Mouse (Mus musculus) heart, embryonic 16.5 days (tissue): ENCODE results near the gene Dab1. TPM values are rescaled to one million over a fixed set of nuclear protein-coding genes. Genes with fewer than 3 reads are reported as not detected.

Source experiments
- ATAC-seq: fragments of 200-750 bp; cut with Nextera tagmentation; replicated peaks from 2 replicates; pipeline ENCODE4 v1.8.0; 2017; ENCODE audit warnings: moderate number of reproducible peaks; ENCODE audit not compliant: insufficient read depth, low FRiP score; ENCODE audit errors: extremely low read depth
- H3K27ac ChIP-seq: fragments of 300-500 bp; sonication (generic); 2 replicates; pipeline ENCODE4 v1.5.1; 2014; ENCODE audit warnings: mild to moderate bottlenecking, low read length, control low read depth, moderate library complexity
- H3K27me3 ChIP-seq: fragments of 300-500 bp; sonication (generic); 2 replicates; pipeline ENCODE4 v1.6.1; 2014; ENCODE audit warnings: low read length, mixed read lengths; ENCODE audit not compliant: control insufficient read depth, insufficient read depth
- H3K36me3 ChIP-seq: fragments of 300-500 bp; sonication (generic); 2 replicates; pipeline ENCODE4 v1.6.1; 2014; ENCODE audit not compliant: control insufficient read depth, insufficient read depth
- H3K4me1 ChIP-seq: fragments of 300-500 bp; sonication (generic); 2 replicates; pipeline ENCODE4 v1.6.1; 2014; ENCODE audit warnings: low read length, mixed read lengths; ENCODE audit not compliant: control insufficient read depth, insufficient read depth
- H3K4me2 ChIP-seq: fragments of 300-500 bp; sonication (generic); 2 replicates; pipeline ENCODE4 v1.6.1; 2014; ENCODE audit warnings: low read depth, mild to moderate bottlenecking, control low read depth, low read length
- H3K4me3 ChIP-seq: fragments of 300-500 bp; sonication (generic); 2 replicates; pipeline ENCODE4 v1.5.1; 2014; ENCODE audit warnings: mild to moderate bottlenecking, control low read depth, low read length
- H3K9ac ChIP-seq: fragments of 300-500 bp; sonication (generic); 2 replicates; pipeline ENCODE4 v1.6.1; 2014; ENCODE audit warnings: low read length, control low read depth
- H3K9me3 ChIP-seq: fragments of 300-500 bp; sonication (generic); replicated peaks from 2 replicates; pipeline ENCODE4 v1.6.1; 2016; ENCODE audit warnings: low read length; ENCODE audit not compliant: control insufficient read depth
- WGBS: fragments of 180-500 bp; shearing (Covaris S2); extraction: QIAGEN DNeasy Blood & Tissue Kit; methylation state at CpG from one replicate; pipeline ENCODE4 v1.1.7; 2014; 5-methylcytosine and 5-hydroxymethylcytosine counted together
- polyA plus RNA-seq: library from polyadenylated mRNA; unstranded; fragments of >200 nt; fragmentation: Nextera tagmentation; extraction: Ambion mirVana; gene quantifications from 2 replicates; pipeline ENCODE4 v1.2.1, GENCODE M21; 2015

Gene Dab1
- polyA plus RNA-seq, 1 experiment from 2014 or later = 0.85 TPM

GRCm38 (mm10) chr4:104476841-104477240 lies 857.7 kb downstream of the Dab1 start:
- H3K27ac ChIP-seq = no peak overlapping the region
- no peaks in the 10 kb centered on the region for H3K9me3 ChIP-seq
- H3K9ac ChIP-seq = no peak overlapping the region
- 80% methylated on average over 7 of the region's 7 CpGs for WGBS
- no peaks in the 10 kb centered on the region for H3K4me1 ChIP-seq
- H3K36me3 ChIP-seq = no peaks in the 10 kb centered on the region
- H3K4me3 ChIP-seq = no peak overlapping the region
- no peak overlapping the region for H3K4me2 ChIP-seq
- no peaks in the 10 kb centered on the region for H3K27me3 ChIP-seq
- ATAC-seq = no peak

- Histone ChIP-seq H3K9me3 (no peaks in the 10 kb centered on the region), H3K4me2 (no peak overlapping the region), H3K27me3 (no peaks in the 10 kb centered on the region), H3K4me1 (no peaks in the 10 kb centered on the region), H3K27ac (no peak overlapping the region), H3K36me3 (no peaks in the 10 kb centered on the region), H3K4me3 (no peak overlapping the region), H3K9ac (no peak overlapping the region)
- 96% methylated on average over 1 of the region's 1 CpGs for WGBS
- no peak for ATAC-seq
These were observed 864.8 kb downstream of the Dab1 start for GRCm38 (mm10) chr4:104483948-104484347.

GRCm38 (mm10) chr4:104497221-104497620 lies 878.1 kb downstream of the Dab1 start:
- Histone ChIP-seq H3K27me3 (no peaks in the 10 kb centered on the region), H3K27ac (no peak overlapping the region), H3K4me1 (no peaks in the 10 kb centered on the region), H3K4me2 (no peak overlapping the region), H3K9me3 (no peaks in the 10 kb centered on the region), H3K9ac (no peak overlapping the region), H3K4me3 (no peak overlapping the region), H3K36me3 (no peaks in the 10 kb centered on the region)
- no peak for ATAC-seq
- WGBS = 80% methylated on average over 1 of the region's 1 CpGs

DNA sequence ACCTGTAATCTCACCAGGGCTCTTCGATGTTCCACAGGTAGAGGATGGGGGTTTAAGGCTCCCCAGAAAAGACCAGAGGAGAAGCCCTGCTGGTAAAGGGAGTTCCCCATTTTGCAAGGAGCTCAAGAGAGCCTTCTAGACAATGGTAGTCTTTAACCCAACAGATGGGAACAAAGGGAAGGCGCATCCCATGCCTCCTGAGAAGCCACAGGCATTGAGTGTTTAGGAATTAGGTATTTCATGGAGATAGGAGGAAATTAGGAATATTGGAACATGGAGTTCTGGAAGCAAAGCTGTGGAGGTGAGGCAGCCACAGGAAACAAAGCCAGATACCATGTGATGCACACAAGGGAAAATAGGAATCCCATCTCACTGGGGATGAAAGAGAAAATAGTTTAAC lies 881.0 kb downstream of the Dab1 start:
- Histone ChIP-seq H3K36me3 (no peaks in the 10 kb centered on the region), H3K4me3 (no peak overlapping the region), H3K27me3 (no peaks in the 10 kb centered on the region), H3K4me1 (no peaks in the 10 kb centered on the region), H3K9ac (no peak overlapping the region), H3K27ac (no peak overlapping the region), H3K9me3 (no peaks in the 10 kb centered on the region), H3K4me2 (no peak overlapping the region)
- no peak for ATAC-seq
- WGBS = 77% methylated on average over 2 of the region's 2 CpGs

GRCm38 (mm10) chr4:104500646-104501045 lies 881.5 kb downstream of the Dab1 start:
- Histone ChIP-seq H3K36me3 (no peaks in the 10 kb centered on the region), H3K9me3 (no peaks in the 10 kb centered on the region), H3K9ac (no peak overlapping the region), H3K4me1 (no peaks in the 10 kb centered on the region), H3K4me3 (no peak overlapping the region), H3K27ac (no peak overlapping the region), H3K4me2 (no peak overlapping the region), H3K27me3 (no peaks in the 10 kb centered on the region)
- no peak for ATAC-seq
- 70% methylated on average over 4 of the region's 4 CpGs for WGBS

DNA sequence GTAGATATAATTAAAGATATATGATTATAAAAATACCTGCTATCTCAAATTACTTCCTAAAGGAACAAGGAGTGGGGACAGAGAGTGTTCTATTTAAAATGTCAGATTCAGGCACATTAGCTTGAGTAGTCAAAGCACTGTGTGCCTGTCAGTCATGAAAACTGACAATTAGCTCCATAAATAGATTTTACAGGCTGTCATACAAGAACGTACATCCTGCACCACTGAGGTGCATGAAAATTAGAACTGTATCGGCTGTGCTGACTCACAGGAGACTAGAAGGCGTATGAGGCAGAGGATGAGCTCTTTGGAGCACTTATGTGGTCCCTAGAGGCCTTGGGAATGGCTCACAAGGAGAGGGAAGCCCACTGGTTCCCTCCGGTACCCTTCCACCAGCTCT lies 882.1 kb downstream of the Dab1 start:
- H3K36me3 ChIP-seq = no peaks in the 10 kb centered on the region
- no peak overlapping the region for H3K27ac ChIP-seq
- H3K9me3 ChIP-seq = no peaks in the 10 kb centered on the region
- ATAC-seq = no peak
- H3K4me3 ChIP-seq = no peak overlapping the region
- no peak overlapping the region for H3K9ac ChIP-seq
- no peaks in the 10 kb centered on the region for H3K27me3 ChIP-seq
- no peak overlapping the region for H3K4me2 ChIP-seq
- no peaks in the 10 kb centered on the region for H3K4me1 ChIP-seq
- 67% methylated on average over 4 of the region's 4 CpGs for WGBS

- H3K36me3 ChIP-seq = no peaks in the 10 kb centered on the region
- no peak overlapping the region for H3K27ac ChIP-seq
- no peaks in the 10 kb centered on the region for H3K9me3 ChIP-seq
- H3K4me2 ChIP-seq = no peak overlapping the region
- no peaks in the 10 kb centered on the region for H3K4me1 ChIP-seq
- ATAC-seq = no peak
- no peaks in the 10 kb centered on the region for H3K27me3 ChIP-seq
- no peak overlapping the region for H3K4me3 ChIP-seq
- H3K9ac ChIP-seq = no peak overlapping the region
These were observed 885.8 kb downstream of the Dab1 start for GRCm38 (mm10) chr4:104504916-104505315.

DNA sequence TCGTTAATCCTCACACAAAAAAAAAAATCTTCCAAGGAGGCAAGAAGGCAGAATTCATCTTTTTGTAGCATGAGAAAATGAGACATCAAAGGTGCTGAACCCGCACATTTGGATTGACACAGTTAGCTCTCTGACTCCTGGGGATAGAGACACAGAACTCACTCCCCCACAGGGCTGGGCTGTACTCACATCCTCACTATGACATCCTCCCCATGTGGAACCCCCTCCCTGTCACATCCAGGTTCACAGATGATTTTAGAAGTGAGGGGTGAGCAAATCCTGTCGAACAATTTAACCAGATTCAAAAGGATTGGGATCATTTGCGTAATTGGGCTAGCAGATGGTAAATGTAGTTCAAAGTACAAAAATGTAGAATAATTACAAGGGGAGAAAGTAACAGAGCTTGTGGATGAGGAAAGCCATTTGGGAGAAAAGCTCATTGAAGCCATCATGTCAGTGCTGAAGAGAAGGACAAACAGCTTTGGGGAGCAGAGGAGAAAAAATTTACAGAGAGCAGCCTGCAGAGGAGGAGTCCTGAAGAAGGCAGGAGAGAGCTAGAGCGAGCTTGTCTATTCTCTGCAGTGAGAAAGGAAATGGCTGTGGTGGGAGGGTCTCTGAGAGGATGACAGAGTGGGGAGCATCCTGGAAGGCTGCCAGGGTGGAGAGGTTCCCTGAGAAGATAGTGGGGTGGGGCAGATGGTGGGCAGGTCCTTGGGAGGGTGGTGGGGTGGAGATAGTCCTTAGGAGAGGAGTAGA lies 890.2 kb downstream of the Dab1 start:
- WGBS = 61% methylated on average over 5 of the region's 5 CpGs
- no peaks in the 10 kb centered on the region for H3K36me3 ChIP-seq
- no peak for ATAC-seq

GRCm38 (mm10) chr4:104511855-104512254 lies 892.7 kb downstream of the Dab1 start:
- no peak overlapping the region for H3K9ac ChIP-seq
- H3K4me1 ChIP-seq = 0 out of 2 replicates have a peak, but pooled peaks cover 3% of the 10 kb centered on the region
- no peaks in the 10 kb centered on the region for H3K27me3 ChIP-seq
- H3K36me3 ChIP-seq = no peaks in the 10 kb centered on the region
- ATAC-seq = no peak
- no peak overlapping the region for H3K4me2 ChIP-seq
- WGBS = 62% methylated on average over 6 of the region's 6 CpGs
- H3K9me3 ChIP-seq = no peaks in the 10 kb centered on the region
- no peak overlapping the region for H3K27ac ChIP-seq
- H3K4me3 ChIP-seq = no peak overlapping the region

More for the DNA sequence above, 890.2 kb downstream of the Dab1 start:
- Histone ChIP-seq H3K9me3 (no peaks in the 10 kb centered on the region), H3K27ac (no peak overlapping the region), H3K4me1 (0 out of 2 replicates have a peak, but pooled peaks cover under 1% of the 10 kb centered on the region), H3K4me2 (no peak overlapping the region), H3K4me3 (no peak overlapping the region), H3K9ac (no peak overlapping the region), H3K27me3 (no peaks in the 10 kb centered on the region)
